Mouse (Mus musculus): ENCODE data around the gene Llgl1. TPM values are rescaled to one million over a fixed set of nuclear protein-coding genes. Genes with fewer than 3 reads are reported as not detected.

Llgl1 gene
- 30.8 TPM for polyA plus RNA-seq (2017; shearing (Covaris generic))

GRCm38 (mm10) chr11:60699524-60700075, at the start of gene Llgl1:
Gene Llgl1 (plus strand): TSS chr11:60699723.

DNA sequence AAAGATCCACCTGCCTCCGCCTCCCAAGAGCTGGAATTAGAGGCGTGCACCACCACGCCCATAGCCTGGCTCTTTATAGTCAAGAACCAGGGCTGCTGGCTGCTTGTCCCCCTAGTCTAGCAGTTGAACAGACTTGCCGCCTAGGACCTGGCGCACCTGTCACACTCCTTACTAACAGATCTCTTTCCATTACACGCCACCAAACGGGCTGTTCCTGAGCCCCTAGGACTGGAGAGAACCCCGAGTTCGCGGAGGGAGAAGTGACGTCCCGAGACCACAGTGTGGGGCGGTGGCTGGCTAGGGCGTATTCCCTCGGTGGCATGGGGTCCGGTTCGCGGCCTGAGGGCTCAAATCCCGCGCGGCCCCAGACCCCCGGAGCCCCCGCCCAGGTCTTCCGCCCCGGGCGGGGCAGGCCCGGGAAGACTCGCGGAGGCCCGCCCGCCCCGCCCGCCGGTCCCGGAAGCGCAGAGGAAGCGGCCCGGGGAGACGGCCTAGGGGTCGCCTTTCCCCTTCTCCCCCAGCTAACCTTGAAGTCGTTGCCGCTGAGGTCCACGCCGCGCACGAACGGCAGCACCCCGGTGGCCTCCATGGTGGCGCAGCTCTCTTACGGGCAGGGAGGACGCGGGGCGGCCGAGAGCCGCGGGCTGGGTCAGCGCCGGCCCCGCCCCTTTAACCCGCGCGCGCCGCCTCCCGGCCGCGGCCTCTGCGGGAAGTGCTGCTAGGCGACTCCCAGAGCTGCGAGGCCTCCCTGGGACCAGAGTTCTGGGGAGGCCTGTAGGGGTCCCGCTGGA, 27.3 kb downstream of the Llgl1 start, which contains the start of gene Flii:
Gene Flii, minus strand, starts transcription at position 663 of the 791 bp plus-strand sequence.

DNA sequence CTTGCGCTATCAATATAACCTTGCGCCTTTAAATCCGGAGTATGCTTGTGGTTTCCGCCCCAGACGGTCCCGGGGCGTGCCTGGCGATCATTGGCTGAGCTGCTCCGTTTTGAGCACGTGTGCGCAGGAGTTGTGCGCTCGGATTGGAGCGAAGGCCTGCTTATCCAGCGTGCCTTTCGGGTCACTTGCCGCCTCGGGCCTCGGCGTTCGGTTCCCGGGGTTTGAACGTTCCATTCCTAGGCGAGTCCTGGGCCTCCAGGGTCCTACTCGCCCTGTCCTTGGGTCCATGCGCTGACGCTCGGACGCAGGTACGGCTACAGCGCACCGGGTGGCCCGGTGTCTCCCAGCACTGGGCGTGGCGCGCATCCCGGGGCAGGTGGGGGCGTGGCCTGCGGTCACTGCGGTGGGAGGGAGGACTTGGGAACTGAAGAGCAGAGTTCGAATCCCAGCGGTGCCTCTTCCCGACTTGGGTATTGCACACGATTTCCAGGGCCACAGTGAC, 28.8 kb downstream of the Llgl1 start, which contains the start of gene Mief2:
Gene Mief2, plus strand, starts transcription at position 139 of the 502 bp plus-strand sequence.

Other genes starting within 250 kb of the Llgl1 start
- gene Drg2, start 245.1 kb upstream of the Llgl1 start, polyA plus RNA-seq (2017; shearing (Covaris generic)), result 37.4 TPM
- gene Myo15, start 230.4 kb upstream of the Llgl1 start, polyA plus RNA-seq (2017; shearing (Covaris generic)), result not detected
- 46.0 TPM for gene Alkbh5, start 163.3 kb upstream of the Llgl1 start, polyA plus RNA-seq (2017; shearing (Covaris generic))
- 150 TPM for gene Flii, start 27.5 kb downstream of the Llgl1 start, polyA plus RNA-seq (2017; shearing (Covaris generic))
- gene Mief2, start 28.7 kb downstream of the Llgl1 start, polyA plus RNA-seq (2017; shearing (Covaris generic)), result 12.4 TPM
- 17.7 TPM for gene Top3a, start 77.6 kb downstream of the Llgl1 start, polyA plus RNA-seq (2017; shearing (Covaris generic))
- gene Smcr8, start 77.8 kb downstream of the Llgl1 start, polyA plus RNA-seq (2017; shearing (Covaris generic)), result 12.6 TPM
- 5.4 TPM for gene Shmt1, start 112.0 kb downstream of the Llgl1 start, polyA plus RNA-seq (2017; shearing (Covaris generic))
- gene Dhrs7b, start 130.9 kb downstream of the Llgl1 start, polyA plus RNA-seq (2017; shearing (Covaris generic)), result 15.5 TPM
- 43.5 TPM for gene Tmem11, start 179.5 kb downstream of the Llgl1 start, polyA plus RNA-seq (2017; shearing (Covaris generic))
- 5.1 TPM for gene Natd1, start 215.0 kb downstream of the Llgl1 start, polyA plus RNA-seq (2017; shearing (Covaris generic))
- gene Map2k3, start 232.3 kb downstream of the Llgl1 start, polyA plus RNA-seq (2017; shearing (Covaris generic)), result 171 TPM